Mouse (Mus musculus): ENCODE data around the gene Krt78. TPM values are rescaled to one million over a fixed set of nuclear protein-coding genes. Genes with fewer than 3 reads are reported as not detected.

Gene Krt78
- polyA plus RNA-seq, 1 experiment from 2014 or later, result not detected

GRCm38 (mm10) chr15:101925041-101925440 lies 29.0 kb downstream of the Krt78 start:
- Histone ChIP-seq H3K4me2 (no peak overlapping the region), H3K9ac (ENCODE audit: low read depth, low read length) (no peak overlapping the region), H3K9me3 (replicated peaks; ENCODE audit: control insufficient read depth, low read length) (no peaks in the 10 kb centered on the region), H3K4me3 (ENCODE audit: low read depth, low read length) (no peak overlapping the region), H3K4me1 (ENCODE audit: control insufficient read depth, insufficient read depth, low read length) (0 out of 2 replicates have a peak, but pooled peaks cover 10% of the 10 kb centered on the region), H3K36me3 (ENCODE audit: control insufficient read depth, insufficient read depth, low read length) (no peaks in the 10 kb centered on the region), H3K27me3 (ENCODE audit: control insufficient read depth, insufficient read depth, low read length) (no peaks in the 10 kb centered on the region), H3K27ac (ENCODE audit: low read depth, low read length) (no peak overlapping the region)
- WGBS (ENCODE audit: insufficient replicate concordance), result 68% methylated on average over 1 of the region's 1 CpGs
- no peak for ATAC-seq (replicated peaks; ENCODE audit: insufficient number of reproducible peaks, low FRiP score, low TSS enrichment)

GRCm38 (mm10) chr15:101924635-101925034 lies 29.5 kb downstream of the Krt78 start, which contains the start of gene Krt4:
TSS of gene Krt4 (minus strand) at chr15:101924735.
- H3K9ac ChIP-seq (ENCODE audit: low read depth, low read length), result no peak within 1 kb of the TSS
- H3K27ac ChIP-seq (ENCODE audit: low read depth, low read length), result no peak within 1 kb of the TSS
- no peaks in the 10 kb centered on the region for H3K27me3 ChIP-seq (ENCODE audit: control insufficient read depth, insufficient read depth, low read length)
- 0 out of 2 replicates have a peak, but pooled peaks cover 6% of the 10 kb centered on the region for H3K4me1 ChIP-seq (ENCODE audit: control insufficient read depth, insufficient read depth, low read length)
- H3K36me3 ChIP-seq (ENCODE audit: control insufficient read depth, insufficient read depth, low read length), result no peaks in the 10 kb centered on the region
- ATAC-seq (replicated peaks; ENCODE audit: insufficient number of reproducible peaks, low FRiP score, low TSS enrichment), result no peak
- no peak within 1 kb of the TSS for H3K4me2 ChIP-seq
- no peak within 1 kb of the TSS for H3K4me3 ChIP-seq (ENCODE audit: low read depth, low read length)
- WGBS (ENCODE audit: insufficient replicate concordance), result 70% methylated on average over 11 of the region's 11 CpGs
- no peaks in the 10 kb centered on the region for H3K9me3 ChIP-seq (replicated peaks; ENCODE audit: control insufficient read depth, low read length)

GRCm38 (mm10) chr15:101922296-101922695 lies 31.8 kb downstream of the Krt78 start:
- Histone ChIP-seq H3K4me2 (no peak overlapping the region), H3K27me3 (ENCODE audit: control insufficient read depth, insufficient read depth, low read length) (peaks cover 10% of the 10 kb centered on the region; the same call in 1 of the 2 replicates), H3K4me1 (ENCODE audit: control insufficient read depth, insufficient read depth, low read length) (no peaks in the 10 kb centered on the region), H3K36me3 (ENCODE audit: control insufficient read depth, insufficient read depth, low read length) (no peaks in the 10 kb centered on the region), H3K9me3 (replicated peaks; ENCODE audit: control insufficient read depth, low read length) (no peaks in the 10 kb centered on the region), H3K9ac (ENCODE audit: low read depth, low read length) (no peak overlapping the region), H3K4me3 (ENCODE audit: low read depth, low read length) (no peak overlapping the region), H3K27ac (ENCODE audit: low read depth, low read length) (no peak overlapping the region)
- WGBS (ENCODE audit: insufficient replicate concordance), result 85% methylated on average over 2 of the region's 2 CpGs
- ATAC-seq (replicated peaks; ENCODE audit: insufficient number of reproducible peaks, low FRiP score, low TSS enrichment), result no peak

GRCm38 (mm10) chr15:101916072-101916471 lies 38.0 kb downstream of the Krt78 start:
- H3K27ac ChIP-seq (ENCODE audit: low read depth, low read length), result no peak overlapping the region
- ATAC-seq (replicated peaks; ENCODE audit: insufficient number of reproducible peaks, low FRiP score, low TSS enrichment), result no peak
- WGBS (ENCODE audit: insufficient replicate concordance), result 66% methylated on average over 2 of the region's 2 CpGs
- H3K9ac ChIP-seq (ENCODE audit: low read depth, low read length), result no peak overlapping the region
- no peaks in the 10 kb centered on the region for H3K9me3 ChIP-seq (replicated peaks; ENCODE audit: control insufficient read depth, low read length)
- no peaks in the 10 kb centered on the region for H3K36me3 ChIP-seq (ENCODE audit: control insufficient read depth, insufficient read depth, low read length)
- H3K4me2 ChIP-seq, result no peak overlapping the region
- H3K27me3 ChIP-seq (ENCODE audit: control insufficient read depth, insufficient read depth, low read length), result peaks cover 10% of the 10 kb centered on the region; the same call in 1 of the 2 replicates
- H3K4me1 ChIP-seq (ENCODE audit: control insufficient read depth, insufficient read depth, low read length), result no peaks in the 10 kb centered on the region
- H3K4me3 ChIP-seq (ENCODE audit: low read depth, low read length), result no peak overlapping the region

GRCm38 (mm10) chr15:101904849-101905248 lies 49.2 kb downstream of the Krt78 start:
- H3K27me3 ChIP-seq (ENCODE audit: control insufficient read depth, insufficient read depth, low read length), result no peaks in the 10 kb centered on the region
- H3K4me3 ChIP-seq (ENCODE audit: low read depth, low read length), result no peak overlapping the region
- no peak overlapping the region for H3K9ac ChIP-seq (ENCODE audit: low read depth, low read length)
- no peaks in the 10 kb centered on the region for H3K4me1 ChIP-seq (ENCODE audit: control insufficient read depth, insufficient read depth, low read length)
- H3K27ac ChIP-seq (ENCODE audit: low read depth, low read length), result no peak overlapping the region
- H3K36me3 ChIP-seq (ENCODE audit: control insufficient read depth, insufficient read depth, low read length), result no peaks in the 10 kb centered on the region
- 77% methylated on average over 5 of the region's 5 CpGs for WGBS (ENCODE audit: insufficient replicate concordance)
- H3K9me3 ChIP-seq (replicated peaks; ENCODE audit: control insufficient read depth, low read length), result no peaks in the 10 kb centered on the region
- ATAC-seq (replicated peaks; ENCODE audit: insufficient number of reproducible peaks, low FRiP score, low TSS enrichment), result no peak
- no peak overlapping the region for H3K4me2 ChIP-seq

GRCm38 (mm10) chr15:101902171-101903149 lies 51.6 kb downstream of the Krt78 start:
- H3K27ac ChIP-seq (ENCODE audit: low read depth, low read length), result no peak overlapping the region
- WGBS (ENCODE audit: insufficient replicate concordance), result 46% methylated on average over 12 of the region's 12 CpGs
- H3K4me2 ChIP-seq, result no peak overlapping the region
- ATAC-seq (replicated peaks; ENCODE audit: insufficient number of reproducible peaks, low FRiP score, low TSS enrichment), result no peak
- H3K9me3 ChIP-seq (replicated peaks; ENCODE audit: control insufficient read depth, low read length), result no peaks in the 10 kb centered on the region
- no peak overlapping the region for H3K9ac ChIP-seq (ENCODE audit: low read depth, low read length)
- H3K27me3 ChIP-seq (ENCODE audit: control insufficient read depth, insufficient read depth, low read length), result no peaks in the 10 kb centered on the region
- no peaks in the 10 kb centered on the region for H3K4me1 ChIP-seq (ENCODE audit: control insufficient read depth, insufficient read depth, low read length)
- H3K36me3 ChIP-seq (ENCODE audit: control insufficient read depth, insufficient read depth, low read length), result no peaks in the 10 kb centered on the region
- no peak overlapping the region for H3K4me3 ChIP-seq (ENCODE audit: low read depth, low read length)

Other genes with a start within 250 kb of the Krt78 start
- gene Krt5, start 241.4 kb downstream of the Krt78 start, polyA plus RNA-seq (2014; fragmentation: Nextera tagmentation; extraction: Ambion mirVana), result 0.13 and 0.23 TPM in 2 replicates
- gene Krt71, start 211.2 kb downstream of the Krt78 start, polyA plus RNA-seq (2014; fragmentation: Nextera tagmentation; extraction: Ambion mirVana), result not detected in 2 replicates
- gene Krt72, start 167.8 kb downstream of the Krt78 start, polyA plus RNA-seq (2014; fragmentation: Nextera tagmentation; extraction: Ambion mirVana), result not detected in 2 replicates
- not detected in 2 replicates for gene Krt73, start 151.9 kb downstream of the Krt78 start, polyA plus RNA-seq (2014; fragmentation: Nextera tagmentation; extraction: Ambion mirVana)
- not detected in 2 replicates for gene Krt2, start 136.1 kb downstream of the Krt78 start, polyA plus RNA-seq (2014; fragmentation: Nextera tagmentation; extraction: Ambion mirVana)
- 0.31 and 0.87 TPM in 2 replicates for gene Krt1, start 103.5 kb downstream of the Krt78 start, polyA plus RNA-seq (2014; fragmentation: Nextera tagmentation; extraction: Ambion mirVana)
- not detected in 2 replicates for gene Krt77, start 84.6 kb downstream of the Krt78 start, polyA plus RNA-seq (2014; fragmentation: Nextera tagmentation; extraction: Ambion mirVana)
- not detected in 2 replicates for gene Krt76, start 61.4 kb downstream of the Krt78 start, polyA plus RNA-seq (2014; fragmentation: Nextera tagmentation; extraction: Ambion mirVana)
- 0.07 TPM in 1 of 2 replicates, not detected in the other for gene Krt4, start 29.6 kb downstream of the Krt78 start, polyA plus RNA-seq (2014; fragmentation: Nextera tagmentation; extraction: Ambion mirVana)
- gene Krt79, start 14.0 kb downstream of the Krt78 start, polyA plus RNA-seq (2014; fragmentation: Nextera tagmentation; extraction: Ambion mirVana), result 1.2 and 1.7 TPM in 2 replicates
- 30.4 and 36.8 TPM in 2 replicates for gene Krt8, start 50.2 kb upstream of the Krt78 start, polyA plus RNA-seq (2014; fragmentation: Nextera tagmentation; extraction: Ambion mirVana)
- gene Krt18, start 73.9 kb upstream of the Krt78 start, polyA plus RNA-seq (2014; fragmentation: Nextera tagmentation; extraction: Ambion mirVana), result 39.3 and 41.9 TPM in 2 replicates
- gene Eif4b, start 119.5 kb upstream of the Krt78 start, polyA plus RNA-seq (2014; fragmentation: Nextera tagmentation; extraction: Ambion mirVana), result 71.6 and 83.5 TPM in 2 replicates
- 25.0 and 25.4 TPM in 2 replicates for gene Tns2, start 146.1 kb upstream of the Krt78 start, polyA plus RNA-seq (2014; fragmentation: Nextera tagmentation; extraction: Ambion mirVana)
- 11.1 and 14.6 TPM in 2 replicates for gene Spryd3, start 181.9 kb upstream of the Krt78 start, polyA plus RNA-seq (2014; fragmentation: Nextera tagmentation; extraction: Ambion mirVana)
- 0.70 and 1.1 TPM in 2 replicates for gene Igfbp6, start 190.1 kb upstream of the Krt78 start, polyA plus RNA-seq (2014; fragmentation: Nextera tagmentation; extraction: Ambion mirVana)
- gene Soat2, start 196.2 kb upstream of the Krt78 start, polyA plus RNA-seq (2014; fragmentation: Nextera tagmentation; extraction: Ambion mirVana), result 0.76 and 2.3 TPM in 2 replicates
- 25.8 and 31.2 TPM in 2 replicates for gene Zfp740, start 249.0 kb upstream of the Krt78 start, polyA plus RNA-seq (2014; fragmentation: Nextera tagmentation; extraction: Ambion mirVana)